Mouse (Mus musculus): ENCODE data around the gene Ctnnd1. TPM values are rescaled to one million over a fixed set of nuclear protein-coding genes. Genes with fewer than 3 reads are reported as not detected.

The Ctnnd1 gene
- polyA plus RNA-seq, 1 experiment from 2014 or later = 27.6 TPM

DNA sequence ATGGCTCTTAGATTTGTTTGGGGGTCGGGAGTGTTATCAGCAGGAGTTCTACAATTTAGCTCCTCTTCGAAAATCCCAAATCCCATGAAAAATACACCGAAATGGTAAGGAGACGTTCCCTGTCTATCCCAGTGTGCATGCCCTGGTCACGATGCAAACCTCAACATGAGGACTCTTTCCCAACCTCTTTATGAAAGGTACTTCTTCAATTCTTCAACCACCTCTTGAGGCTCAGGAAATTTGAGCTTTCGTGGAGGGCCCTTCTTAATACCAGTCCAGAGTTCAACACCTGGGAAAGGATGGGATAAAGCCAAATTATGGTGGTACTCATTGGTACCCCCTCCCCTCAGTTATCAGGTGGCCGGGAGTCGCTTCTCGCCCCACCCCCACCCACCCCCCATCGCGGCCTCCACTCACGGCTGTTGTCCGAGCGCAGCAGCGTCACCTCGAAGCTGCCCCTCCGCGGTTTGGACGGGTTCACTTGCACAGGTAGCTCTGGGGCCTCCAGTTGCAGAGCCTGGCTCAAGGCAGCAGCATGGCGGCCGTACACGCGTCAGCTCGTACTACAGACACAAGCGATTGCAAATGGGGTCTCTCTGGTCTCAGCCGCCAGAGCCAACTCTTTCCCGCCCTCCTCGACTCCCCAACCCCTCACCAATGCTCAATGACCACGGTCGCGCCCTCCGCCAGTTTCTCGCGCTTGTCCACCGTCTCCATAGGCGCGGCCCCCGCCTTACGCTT, 19.4 kb upstream of the Ctnnd1 start:
- Histone ChIP-seq H3K4me1 (peaks cover 19% of the 10 kb centered on the region), H3K27me3 (replicated peaks) (no peaks in the 10 kb centered on the region), H3K9me3 (replicated peaks) (no peaks in the 10 kb centered on the region), H3K4me3 (replicated peaks) (peak overlapping the region; percentile 60), H3K27ac (replicated peaks) (peak overlapping the region; percentile 85), H3K4me2 (peak overlapping the region; percentile 71), H3K9ac (replicated peaks) (peak overlapping the region; percentile 62), H3K36me3 (peaks cover 23% of the 10 kb centered on the region)
- WGBS = 3% methylated on average over 35 of the region's 39 CpGs
- ATAC-seq (ENCODE audit: low FRiP score) = peak; percentile 81

GRCm38 (mm10) chr2:84666081-84666480, 15.5 kb upstream of the Ctnnd1 start:
- H3K27ac ChIP-seq (replicated peaks) = no peak overlapping the region
- no peak overlapping the region for H3K9ac ChIP-seq (replicated peaks)
- 76% methylated on average over 12 of the region's 12 CpGs for WGBS
- no peak overlapping the region for H3K4me3 ChIP-seq (replicated peaks)
- H3K27me3 ChIP-seq (replicated peaks) = no peaks in the 10 kb centered on the region
- H3K36me3 ChIP-seq = no peaks in the 10 kb centered on the region
- peaks cover 15% of the 10 kb centered on the region for H3K4me1 ChIP-seq
- H3K9me3 ChIP-seq (replicated peaks) = no peaks in the 10 kb centered on the region
- no peak for ATAC-seq (ENCODE audit: low FRiP score)
- no peak overlapping the region for H3K4me2 ChIP-seq

DNA sequence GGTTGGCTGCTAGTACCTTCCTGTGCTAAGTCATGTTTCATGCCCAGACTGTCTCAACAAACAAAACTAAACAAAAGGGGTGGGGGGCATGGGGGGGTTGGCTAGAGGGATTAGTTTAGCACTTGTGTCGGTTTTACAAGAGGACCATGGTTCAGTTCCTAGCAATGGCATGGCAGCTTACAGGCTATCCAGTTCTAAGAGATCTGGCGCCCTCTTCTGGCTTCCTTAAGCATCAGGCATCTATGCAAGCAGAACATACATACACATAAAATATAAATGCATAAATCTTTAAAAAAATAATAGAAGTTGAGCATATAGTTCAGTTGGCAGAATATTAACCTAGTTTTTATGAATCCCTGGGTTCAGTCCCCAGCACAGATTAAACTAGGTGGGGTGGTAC, 12.3 kb upstream of the Ctnnd1 start:
- Histone ChIP-seq H3K4me3 (replicated peaks) (no peak overlapping the region), H3K4me1 (no peaks in the 10 kb centered on the region), H3K9me3 (replicated peaks) (no peaks in the 10 kb centered on the region), H3K9ac (replicated peaks) (no peak overlapping the region), H3K4me2 (no peak overlapping the region), H3K36me3 (no peaks in the 10 kb centered on the region), H3K27ac (replicated peaks) (no peak overlapping the region), H3K27me3 (replicated peaks) (no peaks in the 10 kb centered on the region)
- ATAC-seq (ENCODE audit: low FRiP score) = no peak
- WGBS = 21% methylated on average over 2 of the region's 2 CpGs

DNA sequence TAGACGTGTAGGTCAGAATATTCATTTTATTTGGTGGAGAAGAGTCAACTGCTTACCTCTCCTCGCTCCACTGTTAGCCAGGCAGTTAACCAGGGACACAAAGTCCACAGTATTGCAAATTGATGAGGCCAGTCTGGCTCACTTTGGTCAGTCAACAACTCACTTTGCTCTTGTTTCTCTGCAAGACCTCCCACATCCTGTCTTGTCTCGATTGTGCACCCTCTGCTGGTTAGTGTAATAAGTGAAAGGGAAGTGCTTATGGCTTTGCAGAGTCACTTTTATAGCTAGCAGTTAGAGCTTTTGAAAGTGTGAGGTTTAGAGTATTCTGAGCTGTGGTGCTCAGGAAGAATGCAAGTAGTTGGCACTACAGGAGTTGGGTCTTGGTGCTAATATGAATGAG, 9.7 kb upstream of the Ctnnd1 start:
- H3K9me3 ChIP-seq (replicated peaks) = no peaks in the 10 kb centered on the region
- no peak overlapping the region for H3K9ac ChIP-seq (replicated peaks)
- no peaks in the 10 kb centered on the region for H3K27me3 ChIP-seq (replicated peaks)
- no peak overlapping the region for H3K27ac ChIP-seq (replicated peaks)
- no peak for ATAC-seq (ENCODE audit: low FRiP score)
- no peak overlapping the region for H3K4me3 ChIP-seq (replicated peaks)
- no peak overlapping the region for H3K4me2 ChIP-seq
- 70% methylated on average over 3 of the region's 3 CpGs for WGBS
- H3K36me3 ChIP-seq = no peaks in the 10 kb centered on the region
- no peaks in the 10 kb centered on the region for H3K4me1 ChIP-seq

DNA sequence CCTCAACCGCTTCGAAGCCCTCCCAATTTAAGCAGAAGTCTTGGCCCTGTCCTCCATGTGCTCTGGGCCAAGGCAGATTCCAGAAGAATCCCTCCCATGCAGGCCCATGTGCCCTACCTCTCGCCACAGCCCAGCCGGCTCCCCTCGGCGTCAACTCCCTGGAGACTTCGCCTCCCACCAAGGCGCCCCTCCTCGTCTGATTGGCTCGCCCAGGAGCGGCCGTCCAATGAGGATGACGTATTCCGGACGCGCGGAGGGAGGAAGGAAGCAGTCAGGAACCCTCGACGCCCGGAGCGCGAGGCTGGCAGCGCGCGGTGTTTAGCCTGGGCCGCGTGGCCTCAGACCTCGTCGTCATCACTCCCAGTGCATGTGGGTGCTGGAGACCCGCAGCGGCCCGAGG, 8.2 kb upstream of the Ctnnd1 start, which contains the start of gene Btbd18:
Gene Btbd18 (plus strand): TSS at position 274 of the 400 bp plus-strand sequence.
- Histone ChIP-seq H3K9me3 (replicated peaks) (no peaks in the 10 kb centered on the region), H3K27ac (replicated peaks) (no peak within 1 kb of the TSS), H3K4me3 (replicated peaks) (no peak within 1 kb of the TSS), H3K4me1 (no peaks in the 10 kb centered on the region), H3K9ac (replicated peaks) (no peak within 1 kb of the TSS), H3K27me3 (replicated peaks) (no peaks in the 10 kb centered on the region), H3K4me2 (no peak within 1 kb of the TSS), H3K36me3 (no peaks in the 10 kb centered on the region)
- WGBS = 95% methylated on average over 32 of the region's 32 CpGs
- no peak for ATAC-seq (ENCODE audit: low FRiP score)

DNA sequence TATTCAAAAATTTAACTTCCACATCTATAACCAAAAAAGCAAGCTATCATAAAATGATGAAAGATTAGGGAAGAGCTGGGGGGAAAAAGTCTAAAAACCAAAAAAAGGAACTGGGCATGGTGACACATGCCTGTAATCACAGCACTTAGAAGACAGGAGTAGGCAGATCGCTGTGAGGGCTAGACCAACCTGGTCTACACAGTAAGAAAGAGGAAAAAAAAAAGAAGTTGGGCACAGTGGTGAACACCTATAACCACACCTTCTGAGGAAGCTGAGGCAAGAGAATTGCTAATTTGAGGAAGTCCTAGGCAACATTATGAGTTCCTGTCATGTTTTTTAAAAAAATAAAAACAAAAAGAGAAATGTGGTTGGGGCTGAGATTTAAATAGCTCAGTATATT, 5.3 kb upstream of the Ctnnd1 start:
- Histone ChIP-seq H3K36me3 (no peaks in the 10 kb centered on the region), H3K4me3 (replicated peaks) (no peak overlapping the region), H3K9ac (replicated peaks) (no peak overlapping the region), H3K9me3 (replicated peaks) (no peaks in the 10 kb centered on the region), H3K27ac (replicated peaks) (no peak overlapping the region), H3K27me3 (replicated peaks) (no peaks in the 10 kb centered on the region), H3K4me2 (no peak overlapping the region), H3K4me1 (no peaks in the 10 kb centered on the region)
- WGBS = 71% methylated on average over 1 of the region's 1 CpGs
- ATAC-seq (ENCODE audit: low FRiP score) = no peak

DNA sequence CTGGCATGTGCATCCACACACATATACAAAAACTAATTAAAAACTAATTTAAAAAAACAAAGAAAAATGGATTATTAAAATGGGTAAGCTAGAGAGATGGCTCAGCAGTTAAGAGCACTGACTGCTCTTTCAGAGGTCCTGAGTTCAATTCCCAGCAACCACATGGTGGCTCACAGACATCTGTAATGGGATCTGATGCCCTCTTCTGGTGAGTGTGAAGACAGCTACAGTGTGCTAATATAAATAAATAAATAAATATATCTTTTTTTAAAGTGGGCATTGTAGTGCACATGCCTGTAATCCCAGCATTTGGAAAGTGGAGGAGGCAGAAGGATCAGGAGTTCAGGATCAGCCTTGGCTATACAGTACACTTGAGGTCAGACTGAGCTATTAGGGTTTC, 2.8 kb upstream of the Ctnnd1 start:
- Histone ChIP-seq H3K27me3 (replicated peaks) (no peaks in the 10 kb centered on the region), H3K9ac (replicated peaks) (no peak overlapping the region), H3K4me3 (replicated peaks) (no peak overlapping the region), H3K4me2 (no peak overlapping the region), H3K36me3 (no peaks in the 10 kb centered on the region), H3K27ac (replicated peaks) (no peak overlapping the region), H3K4me1 (no peaks in the 10 kb centered on the region), H3K9me3 (replicated peaks) (no peaks in the 10 kb centered on the region)
- ATAC-seq (ENCODE audit: low FRiP score) = no peak

- ATAC-seq (ENCODE audit: low FRiP score) = no peak
- Histone ChIP-seq H3K36me3 (no peaks in the 10 kb centered on the region), H3K4me2 (peak overlapping the region; percentile 82), H3K4me3 (replicated peaks) (peak overlapping the region; percentile 66), H3K27ac (replicated peaks) (peak overlapping the region; percentile 93; the same call in 1 of the 2 replicates), H3K27me3 (replicated peaks) (no peaks in the 10 kb centered on the region), H3K9me3 (replicated peaks) (no peaks in the 10 kb centered on the region), H3K9ac (replicated peaks) (peak overlapping the region; percentile 72), H3K4me1 (peaks cover 15% of the 10 kb centered on the region)
- under 1% methylated on average over 10 of the region's 10 CpGs for WGBS
Measured at GRCm38 (mm10) chr2:84649674-84650073, 891 bp downstream of the Ctnnd1 start.

DNA sequence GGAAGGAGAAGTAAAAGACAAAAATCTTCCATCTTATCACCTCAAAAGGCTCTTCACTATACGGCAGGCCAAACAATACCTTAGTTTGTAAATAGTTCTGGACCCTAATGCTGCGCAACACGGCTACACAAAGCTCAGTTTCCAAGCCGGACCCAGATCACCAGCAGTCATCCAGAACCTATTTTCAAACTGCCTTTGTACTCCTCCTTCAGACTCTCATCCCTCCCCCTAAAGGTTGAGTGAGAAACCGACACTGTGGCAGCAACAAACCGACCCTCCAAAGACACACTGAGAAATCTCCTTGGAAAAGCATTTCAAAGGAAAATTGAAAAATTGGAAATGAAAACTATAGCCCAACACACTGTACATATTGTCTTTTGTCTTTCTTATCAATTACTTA, 2.2 kb downstream of the Ctnnd1 start:
- Histone ChIP-seq H3K27me3 (replicated peaks) (no peaks in the 10 kb centered on the region), H3K4me1 (peaks cover 18% of the 10 kb centered on the region)

GRCm38 (mm10) chr2:84647051-84647568, 3.5 kb downstream of the Ctnnd1 start:
- peak overlapping the region; percentile 82 for H3K4me2 ChIP-seq
- no peaks in the 10 kb centered on the region for H3K27me3 ChIP-seq (replicated peaks)
- H3K27ac ChIP-seq (replicated peaks) = no peak overlapping the region
- no peak for ATAC-seq (ENCODE audit: low FRiP score)
- no peaks in the 10 kb centered on the region for H3K36me3 ChIP-seq
- H3K4me3 ChIP-seq (replicated peaks) = peak overlapping the region; percentile 50
- H3K9ac ChIP-seq (replicated peaks) = no peak overlapping the region
- H3K9me3 ChIP-seq (replicated peaks) = no peaks in the 10 kb centered on the region
- H3K4me1 ChIP-seq = peaks cover 18% of the 10 kb centered on the region
- WGBS = 88% methylated on average over 6 of the region's 6 CpGs

More for the DNA sequence above, 2.2 kb downstream of the Ctnnd1 start:
- ATAC-seq (ENCODE audit: low FRiP score) = peak; percentile 63
- Histone ChIP-seq H3K9me3 (replicated peaks) (no peaks in the 10 kb centered on the region), H3K27ac (replicated peaks) (peak overlapping the region; percentile 76), H3K4me3 (replicated peaks) (peak overlapping the region; percentile 50), H3K4me2 (peak overlapping the region; percentile 82), H3K36me3 (no peaks in the 10 kb centered on the region), H3K9ac (replicated peaks) (peak overlapping the region; percentile 62)
- 10% methylated on average over 6 of the region's 6 CpGs for WGBS

DNA sequence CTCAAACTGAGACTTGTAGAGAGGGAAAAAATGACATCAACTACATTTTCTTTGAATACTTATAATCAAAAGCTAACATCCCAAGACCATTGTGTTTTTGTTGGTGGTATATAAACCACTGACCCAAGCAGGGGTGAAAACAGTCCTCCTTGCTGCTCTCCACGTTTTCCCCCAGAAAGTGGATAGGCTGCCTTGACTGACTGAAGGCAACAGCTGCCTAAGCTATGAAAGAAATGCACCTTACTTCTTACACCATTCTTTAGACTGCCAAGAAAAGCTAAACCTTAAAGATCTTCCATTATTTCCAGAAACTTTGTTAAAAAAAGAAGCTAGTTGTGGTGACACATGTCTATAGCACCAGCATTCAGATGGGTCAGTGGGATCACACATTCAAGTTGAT, 4.4 kb downstream of the Ctnnd1 start:
- WGBS = 74% methylated on average over 1 of the region's 1 CpGs
- ATAC-seq (ENCODE audit: low FRiP score) = no peak
- Histone ChIP-seq H3K4me3 (replicated peaks) (no peak overlapping the region), H3K4me1 (peaks cover 18% of the 10 kb centered on the region), H3K9me3 (replicated peaks) (no peaks in the 10 kb centered on the region), H3K9ac (replicated peaks) (no peak overlapping the region), H3K27ac (replicated peaks) (no peak overlapping the region), H3K36me3 (no peaks in the 10 kb centered on the region), H3K27me3 (replicated peaks) (no peaks in the 10 kb centered on the region), H3K4me2 (peak overlapping the region; percentile 82)

- H3K4me1 ChIP-seq = peaks cover 41% of the 10 kb centered on the region
- H3K4me2 ChIP-seq = no peak overlapping the region
- no peaks in the 10 kb centered on the region for H3K36me3 ChIP-seq
Measured at GRCm38 (mm10) chr2:84640833-84641232, 9.7 kb downstream of the Ctnnd1 start.

More at GRCm38 (mm10) chr2:84640833-84641232, 9.7 kb downstream of the Ctnnd1 start:
- Histone ChIP-seq H3K27ac (replicated peaks) (no peak overlapping the region), H3K9ac (replicated peaks) (no peak overlapping the region), H3K4me3 (replicated peaks) (no peak overlapping the region), H3K27me3 (replicated peaks) (no peaks in the 10 kb centered on the region), H3K9me3 (replicated peaks) (no peaks in the 10 kb centered on the region)
- ATAC-seq (ENCODE audit: low FRiP score) = no peak
